Mouse (Mus musculus) testis, adult 2 months (tissue): ENCODE results near the gene Usp32.

Experiments
- CTCF ChIP-seq: fragments of 200-500 bp; IDR thresholded peaks from 2 replicates; pipeline ENCODE4 v1.5.1; 2012; ENCODE audit warnings: low read depth, mild to moderate bottlenecking, inconsistent platforms, low read length, moderate library complexity; ENCODE audit not compliant: control insufficient read depth, insufficient read depth, insufficient replicate concordance
- POLR2A ChIP-seq: fragments of 200-500 bp; IDR thresholded peaks from 2 replicates; pipeline ENCODE4 v1.6.1; 2012; ENCODE audit warnings: low read depth, mild to moderate bottlenecking, inconsistent platforms, low read length, moderate library complexity; ENCODE audit not compliant: control insufficient read depth

DNA sequence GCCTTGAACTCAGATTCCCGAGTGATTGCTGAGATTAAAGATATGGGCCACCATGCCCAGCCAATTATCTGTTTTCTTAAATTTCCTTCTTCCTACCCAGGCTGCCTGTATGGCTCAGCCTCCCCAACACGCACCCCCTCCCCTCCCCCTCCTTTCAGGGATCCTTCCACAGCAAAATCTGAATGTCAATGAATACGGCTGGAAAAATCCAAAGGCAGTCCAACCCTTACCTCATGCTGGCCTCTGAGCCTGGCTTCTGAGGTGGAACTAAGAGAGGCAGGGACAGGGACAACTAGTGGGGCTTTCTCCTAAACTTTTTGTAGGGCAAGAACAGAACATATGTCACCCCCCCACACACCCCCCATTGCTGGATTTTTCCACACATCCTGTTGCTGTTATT, 191.8 kb downstream of the Usp32 start:
- TF ChIP-seq POLR2A: no peak
- TF ChIP-seq CTCF: no peak
